Mouse (Mus musculus) small intestine, adult 2 months (tissue): Measurements from ENCODE around the gene Oas1h.
"Not testable (repeated sequence)": the region's sequence is repeated elsewhere in the genome, so short reads cannot be mapped to it uniquely, and the experiment has no call there.

Source experiments
- CTCF ChIP-seq: fragments of 200-500 bp; IDR thresholded peaks from 2 replicates; pipeline ENCODE4 v1.5.1; 2012; ENCODE audit warnings: low read depth, mild to moderate bottlenecking, control low read depth, inconsistent platforms, low read length, moderate library complexity, mixed read lengths; ENCODE audit not compliant: insufficient replicate concordance, insufficient read length; ENCODE audit errors: extremely low read depth
- POLR2A ChIP-seq: fragments of 200-500 bp; IDR thresholded peaks from 2 replicates; pipeline ENCODE4 v1.6.1; 2012; ENCODE audit warnings: low read depth, mild to moderate bottlenecking, control low read depth, inconsistent platforms, low read length, moderate library complexity

GRCm38 (mm10) chr5:120876839-120877238 is 15.6 kb downstream of the Oas1h start:
- not testable (repeated sequence) for TF ChIP-seq CTCF, POLR2A
